Mouse (Mus musculus) activated CD4-positive, CD25-positive, alpha-beta regulatory T cell, adult 4 months (primary cell): ENCODE measurements around the gene Gm49337. TPM values are rescaled to one million over a fixed set of nuclear protein-coding genes. Genes with fewer than 3 reads are reported as not detected.

Experiments used
- ATAC-seq: one replicate; pipeline ENCODE4 v1.8.0; 2017
- polyA plus RNA-seq, 2 experiments: library from polyadenylated mRNA; unstranded; fragments of 100-300 nt; shearing (Covaris generic); gene quantifications; one replicate each; pipeline ENCODE4 v1.2.1; 2017

Gm49337 gene
- polyA plus RNA-seq, 2 experiments from 2014 or later: not detected

- no peak for ATAC-seq
Observed at GRCm38 (mm10) chr4:116164759-116165554, 8.2 kb upstream of the Gm49337 start.

DNA sequence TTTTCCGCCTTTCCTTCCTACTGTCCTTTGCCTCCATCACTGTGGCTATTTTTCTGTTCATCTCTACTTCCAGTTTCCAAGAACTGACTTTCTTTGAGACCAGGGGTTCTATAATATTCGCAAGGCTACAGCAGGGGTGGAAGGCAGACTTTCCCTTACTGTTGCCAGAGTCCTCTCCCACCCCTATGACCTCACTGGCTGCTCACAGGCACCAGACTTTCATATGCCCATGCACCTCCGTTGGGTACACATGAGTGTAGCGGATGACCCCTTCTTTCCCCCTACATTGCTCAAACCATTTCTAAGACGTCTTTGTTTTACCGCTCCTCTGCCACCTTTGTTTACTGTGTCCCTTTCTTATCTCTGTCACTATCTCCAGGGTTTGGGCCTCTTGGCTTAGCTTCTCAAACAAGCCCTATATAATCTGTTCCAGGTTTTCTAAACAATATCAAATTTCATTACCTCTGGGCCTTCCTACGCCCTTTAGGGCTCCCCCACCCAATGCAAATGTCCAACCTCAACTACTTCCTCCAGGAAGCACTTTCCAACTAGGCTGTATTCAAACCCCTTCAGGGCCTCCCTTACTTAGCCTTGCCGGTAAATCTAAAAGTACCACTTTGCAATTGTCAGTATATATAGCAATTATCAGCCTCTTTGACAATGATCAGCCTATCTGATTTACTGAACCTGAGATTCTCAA is 7.3 kb upstream of the Gm49337 start:
- ATAC-seq: no peak

DNA sequence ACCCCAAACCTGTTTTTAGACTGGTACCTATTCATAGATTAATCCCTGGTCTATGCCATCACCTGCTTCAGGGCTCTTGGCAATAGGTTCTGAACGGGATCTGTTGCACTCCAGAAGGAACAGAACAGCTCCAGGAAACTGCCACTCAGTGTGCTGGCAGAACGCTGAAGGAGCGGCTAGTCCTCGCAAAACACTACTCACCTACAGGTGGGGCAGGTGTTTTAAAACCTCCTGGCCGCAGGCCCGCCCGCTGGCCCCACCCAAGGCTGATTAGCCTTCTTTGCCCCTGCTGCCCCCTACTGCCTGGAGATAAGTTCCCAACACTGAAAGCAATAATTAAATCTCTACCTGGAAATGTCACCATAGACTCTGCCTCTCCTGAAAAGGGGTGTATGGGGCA is 5.8 kb upstream of the Gm49337 start, which contains the start of gene Tspan1:
Gene Tspan1 (minus strand): TSS at position 198 of the 400 bp plus-strand sequence.
- ATAC-seq: no peak

GRCm38 (mm10) chr4:116168617-116169352 is 4.4 kb upstream of the Gm49337 start:
- ATAC-seq: peak; percentile 62

DNA sequence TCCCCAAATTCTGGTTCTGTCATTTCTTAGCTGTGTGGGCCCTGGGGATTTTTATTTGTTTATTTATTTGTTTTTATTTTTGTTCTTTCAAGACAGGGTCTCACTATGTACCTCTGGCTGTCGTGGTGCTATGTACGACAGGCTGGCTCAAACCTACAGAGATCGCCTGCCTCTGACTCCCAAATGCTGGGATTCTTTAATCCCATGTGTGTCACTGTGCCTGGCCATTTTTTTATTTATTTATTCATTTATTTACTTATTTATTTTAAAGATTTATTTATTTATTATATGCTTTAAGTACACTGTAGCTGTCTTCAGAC is 3.9 kb upstream of the Gm49337 start:
- no peak for ATAC-seq

- ATAC-seq: no peak
Observed at GRCm38 (mm10) chr4:116173752-116174151, 568 bp downstream of the Gm49337 start.

DNA sequence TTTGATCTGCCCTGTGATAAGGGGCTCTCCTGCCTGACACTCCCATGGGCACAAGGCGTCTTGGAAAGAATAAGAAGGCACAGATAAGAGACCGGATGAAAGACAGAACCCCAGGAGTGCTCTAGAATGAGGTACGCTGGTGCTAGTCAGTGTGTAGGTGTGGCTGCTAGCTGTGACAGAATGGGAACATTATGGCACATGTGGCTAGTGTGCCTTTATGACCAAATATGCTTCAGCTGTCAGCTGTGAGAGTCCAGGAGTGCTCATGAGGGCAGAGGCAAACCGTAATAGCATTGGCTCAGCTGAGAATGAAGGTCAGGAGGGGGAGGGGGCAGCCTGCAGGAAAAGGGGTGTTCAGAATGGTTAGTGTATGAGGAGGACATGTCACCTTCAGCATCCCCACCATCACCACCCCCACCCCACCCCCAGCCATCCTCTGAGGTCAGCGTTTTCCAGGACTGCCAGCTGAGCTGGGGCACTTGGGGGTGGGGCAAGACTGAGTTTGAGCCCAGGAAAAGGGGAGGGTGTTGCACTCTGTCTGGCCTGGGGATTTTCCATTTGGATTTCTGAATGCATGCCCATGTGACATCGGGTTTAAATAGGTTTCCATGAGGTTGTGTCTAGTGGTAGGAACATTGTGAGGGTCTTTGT is 1.4 kb downstream of the Gm49337 start:
- no peak for ATAC-seq

- ATAC-seq: no peak
Observed at GRCm38 (mm10) chr4:116175136-116175535, 2.0 kb downstream of the Gm49337 start.

GRCm38 (mm10) chr4:116175711-116176542 is 2.7 kb downstream of the Gm49337 start:
- ATAC-seq: no peak

- no peak for ATAC-seq
Observed at GRCm38 (mm10) chr4:116176543-116176988, 3.4 kb downstream of the Gm49337 start.

- no peak for ATAC-seq
Observed at GRCm38 (mm10) chr4:116177140-116177539, 4.0 kb downstream of the Gm49337 start.

DNA sequence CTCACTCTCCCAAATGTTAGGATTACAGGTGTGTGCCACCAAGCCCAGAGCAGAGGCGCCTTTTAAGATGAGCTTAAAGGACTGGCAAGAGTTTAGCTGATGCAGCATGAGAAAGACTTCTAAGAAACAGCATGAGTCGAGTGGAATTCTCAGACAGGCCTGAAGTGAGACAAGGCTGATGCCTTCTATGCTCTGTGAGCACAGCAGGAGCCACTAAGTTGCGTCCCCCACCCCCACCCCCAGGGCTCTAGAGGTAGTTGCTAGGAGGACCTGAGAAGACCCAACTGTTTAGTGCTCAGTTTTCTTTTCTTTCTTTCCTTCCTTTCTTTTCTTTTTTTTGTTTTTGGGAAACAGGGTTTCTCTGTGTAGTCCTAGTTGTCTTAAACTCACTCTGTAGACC is 8.9 kb downstream of the Gm49337 start:
- no peak for ATAC-seq

GRCm38 (mm10) chr4:116182745-116183144 is 9.6 kb downstream of the Gm49337 start:
- no peak for ATAC-seq

DNA sequence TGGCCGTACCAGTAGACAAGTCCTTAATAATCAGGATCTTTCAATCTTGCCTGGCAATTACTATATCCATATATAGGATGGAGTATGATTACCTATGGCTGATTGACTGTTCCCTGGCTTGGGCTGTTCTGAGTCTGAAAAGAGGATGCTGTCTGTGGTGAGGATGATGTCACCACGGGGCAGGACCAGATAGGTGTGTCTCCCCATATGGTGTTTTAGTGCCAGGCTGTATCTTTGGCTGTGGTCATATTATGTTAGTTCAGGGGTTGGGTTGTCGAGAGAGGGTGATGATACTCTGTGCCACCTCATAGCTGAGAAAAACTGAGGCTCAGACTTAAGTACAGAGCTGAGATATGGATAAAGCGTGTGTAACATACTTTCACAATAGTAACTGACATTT is 11.9 kb downstream of the Gm49337 start:
- peak; percentile 40 for ATAC-seq

DNA sequence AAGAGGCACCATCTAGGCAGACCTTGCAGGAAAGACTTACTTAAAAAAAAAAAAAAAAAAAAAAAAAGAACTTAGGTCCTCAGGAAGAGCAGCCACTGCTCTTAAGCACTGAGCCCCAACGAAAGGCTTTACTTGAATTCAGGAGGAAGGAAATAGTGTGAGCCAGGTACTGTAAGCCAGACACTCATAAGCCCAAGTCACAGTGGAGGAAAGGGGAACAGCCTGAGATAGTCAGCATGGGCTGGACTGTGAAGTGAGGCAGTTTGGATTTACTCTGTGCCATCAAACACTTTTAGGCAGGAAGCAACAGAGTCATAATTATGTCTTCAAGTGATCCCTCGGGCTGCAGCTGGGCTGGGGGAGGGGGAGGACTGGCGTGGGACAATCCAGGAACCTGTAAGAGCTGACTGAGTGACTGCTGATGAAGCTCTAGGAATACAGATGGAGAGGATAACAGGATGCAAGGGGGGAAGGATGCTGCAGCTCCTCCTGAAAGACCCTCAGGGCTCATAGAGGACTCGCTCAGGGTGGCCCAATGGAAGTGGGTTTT is 19.2 kb downstream of the Gm49337 start:
- ATAC-seq: no peak

GRCm38 (mm10) chr4:116193583-116194383 is 20.6 kb downstream of the Gm49337 start:
- no peak for ATAC-seq

DNA sequence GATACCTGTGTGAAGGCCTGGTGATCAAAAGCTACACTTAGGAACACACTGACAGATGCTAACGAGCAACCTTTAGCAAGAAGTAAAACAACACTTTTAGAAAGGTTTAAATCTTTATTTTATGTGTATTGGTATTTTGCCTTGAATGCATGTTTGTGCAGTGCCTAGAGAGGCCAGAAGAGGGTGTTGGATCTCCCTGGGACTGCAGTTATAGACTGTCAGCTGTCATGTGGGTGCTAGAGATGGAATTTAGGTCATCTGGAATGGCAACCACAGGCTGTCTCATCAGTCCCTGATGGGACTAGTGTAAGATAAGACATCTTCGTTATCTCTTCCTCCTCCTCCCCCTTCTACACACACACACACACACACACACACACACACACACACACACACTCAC is 25.2 kb downstream of the Gm49337 start:
- ATAC-seq: no peak

- no peak for ATAC-seq
Observed at GRCm38 (mm10) chr4:116204422-116204821, 31.2 kb downstream of the Gm49337 start.

DNA sequence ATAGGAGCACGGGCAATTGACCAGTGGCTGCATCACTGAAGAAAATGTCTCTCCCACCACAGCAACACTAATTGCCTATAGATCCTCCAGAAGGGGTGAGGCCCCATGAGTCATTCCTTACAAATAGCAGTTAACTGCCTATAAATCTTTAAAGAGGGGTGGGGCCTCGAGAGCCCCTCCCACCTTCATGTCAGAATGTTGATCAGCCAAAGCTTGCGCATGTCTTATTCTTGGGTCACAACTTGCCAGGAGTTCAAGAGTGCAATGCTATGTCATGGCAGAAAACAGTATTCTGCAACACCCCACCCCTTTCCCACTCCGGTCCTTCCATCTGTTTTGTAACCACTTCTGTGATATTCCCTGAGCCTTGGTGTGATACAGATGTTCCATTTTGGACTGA is 33.3 kb downstream of the Gm49337 start:
- ATAC-seq: no peak

DNA sequence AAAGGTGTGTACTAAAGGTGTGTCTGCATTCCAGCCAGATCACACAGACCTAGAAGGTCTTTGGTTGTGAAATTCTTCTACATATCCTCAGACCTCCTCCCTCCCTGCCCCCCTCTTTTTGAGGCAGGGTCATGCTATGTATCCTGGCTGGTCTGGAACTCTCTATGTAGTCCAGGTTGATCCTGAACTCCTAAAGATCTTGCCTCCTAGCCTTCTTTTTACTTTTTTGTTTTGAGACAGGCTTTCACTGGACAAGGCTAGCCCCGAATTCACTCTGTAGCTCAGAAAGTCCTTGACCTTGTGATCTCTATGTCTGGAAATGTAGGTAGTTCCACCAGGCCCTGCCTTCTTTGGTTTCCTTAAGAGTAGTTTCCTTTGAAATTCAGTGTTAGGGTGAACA is 35.7 kb downstream of the Gm49337 start:
- ATAC-seq: no peak
